Mouse (Mus musculus) T-helper 1 cell (primary cell): ENCODE measurements at regions not wholly inside any gene's neighbourhood (a gene's known extent, or its start where the extent isn't known, plus 50 kb on each side); places are given as distances from the start of the nearest gene placed in this dataset.

ENCODE experiments used
- in situ Hi-C: fragments of 300-600 bp; cut with MboI, MseI; formaldehyde crosslinking; loops from one replicate; pipeline ENCODE4 v1.15.1; 2025; ENCODE audit warnings: high pct_unique_total_duplicates

DNA sequence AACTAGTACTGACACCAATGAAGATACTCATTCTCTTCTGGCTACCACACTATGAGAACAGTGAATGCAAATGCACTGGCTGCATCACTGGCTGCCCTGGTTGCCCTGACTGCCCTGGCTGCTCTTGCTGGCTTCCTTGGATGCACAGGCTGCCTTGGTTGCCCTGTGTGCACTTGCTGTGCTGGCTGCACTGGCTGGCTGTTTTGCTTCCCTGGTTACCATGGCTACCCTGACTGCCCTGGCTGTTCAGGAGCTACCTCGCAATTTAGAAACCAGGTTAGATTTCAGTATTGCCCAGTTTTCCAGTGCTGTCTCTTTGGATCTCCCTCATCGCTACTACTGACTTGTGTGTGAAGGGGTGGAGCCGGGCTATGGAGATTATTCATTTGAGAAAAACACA lies 175.7 kb downstream of the Fat4 start:
- in situ Hi-C loops = no loop called here

GRCm38 (mm10) chr3:39065457-39065856 lies 178.7 kb downstream of the Fat4 start:
- in situ Hi-C loops = no loop called here

DNA sequence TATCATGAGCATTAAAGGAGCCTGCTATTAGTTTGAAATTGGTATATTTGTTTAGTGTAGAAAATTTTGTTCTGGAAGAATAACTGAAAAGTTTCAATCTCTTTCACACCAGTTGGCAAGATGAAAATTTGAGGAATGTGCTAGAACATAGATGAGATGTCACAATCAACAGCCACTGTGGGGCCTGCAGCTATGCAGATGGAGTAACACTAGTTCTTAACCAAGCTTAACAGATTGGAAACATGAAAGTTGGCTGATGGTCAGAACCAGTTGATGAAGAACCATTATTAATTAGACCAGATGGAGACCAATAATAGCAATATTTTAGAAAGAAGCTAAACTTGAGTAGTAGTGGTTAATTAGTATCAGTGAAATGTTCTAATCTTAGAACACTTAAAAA lies 182.3 kb downstream of the Fat4 start:
- in situ Hi-C loops = no loop called here

DNA sequence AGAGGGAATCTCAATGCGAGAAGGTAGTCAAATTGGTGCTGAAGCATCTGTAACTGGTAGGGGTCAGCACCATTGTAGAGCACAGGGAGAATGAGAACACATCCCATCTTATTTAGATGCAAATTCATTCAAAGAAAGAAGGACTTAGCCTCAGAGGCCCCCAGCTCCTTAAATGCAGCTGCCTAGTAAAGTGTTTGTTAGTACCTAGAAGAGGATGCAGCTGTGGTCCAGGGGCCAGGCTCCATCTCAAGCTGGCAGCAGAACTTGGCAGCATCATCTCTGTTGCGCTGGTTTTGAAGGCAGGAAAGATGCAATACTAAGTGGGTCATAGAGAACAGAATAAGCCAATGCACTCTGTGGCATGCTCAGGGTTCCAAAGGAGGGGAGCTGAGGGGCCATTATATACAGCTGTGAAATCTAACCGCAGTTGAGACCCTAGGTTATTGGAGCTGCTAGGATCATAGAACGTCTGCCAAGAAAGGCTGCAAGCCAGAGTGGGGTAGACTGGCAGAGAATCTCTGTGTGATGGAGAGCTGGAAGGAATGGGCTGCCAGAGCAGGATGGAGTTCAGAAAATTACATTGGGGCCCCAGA lies 196.0 kb downstream of the Fat4 start:
- in situ Hi-C loops = no loop called here

DNA sequence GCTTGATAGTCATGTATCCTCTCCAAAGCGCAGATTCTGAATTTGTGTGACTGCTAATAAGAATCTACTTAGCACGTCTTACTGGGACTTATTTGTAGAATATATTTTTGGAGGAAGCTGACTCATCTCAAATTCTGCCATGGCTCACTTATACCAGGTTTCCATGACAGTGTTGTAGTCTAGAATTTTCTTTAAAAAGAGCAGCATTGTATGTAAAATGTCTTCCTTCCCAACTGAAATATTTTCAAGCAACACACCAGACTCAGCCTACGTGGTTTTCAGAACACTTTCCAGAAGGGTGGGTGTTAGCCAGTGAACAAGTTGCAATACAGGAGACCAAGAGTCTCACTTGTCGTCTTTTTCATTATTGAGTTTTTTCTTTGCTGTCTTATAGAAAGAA lies 202.2 kb downstream of the Fat4 start:
- in situ Hi-C loops = no loop called here

- in situ Hi-C loops = no loop called here
Measured at GRCm38 (mm10) chr3:39102324-39102723, 215.6 kb downstream of the Fat4 start.

- in situ Hi-C loops = no loop called here
Measured at GRCm38 (mm10) chr3:39109756-39110392, 223.1 kb downstream of the Fat4 start.

GRCm38 (mm10) chr3:39114056-39114455 lies 227.3 kb downstream of the Fat4 start:
- in situ Hi-C loops = no loop called here

GRCm38 (mm10) chr3:39114826-39115225 lies 228.1 kb downstream of the Fat4 start:
- in situ Hi-C loops = no loop called here

DNA sequence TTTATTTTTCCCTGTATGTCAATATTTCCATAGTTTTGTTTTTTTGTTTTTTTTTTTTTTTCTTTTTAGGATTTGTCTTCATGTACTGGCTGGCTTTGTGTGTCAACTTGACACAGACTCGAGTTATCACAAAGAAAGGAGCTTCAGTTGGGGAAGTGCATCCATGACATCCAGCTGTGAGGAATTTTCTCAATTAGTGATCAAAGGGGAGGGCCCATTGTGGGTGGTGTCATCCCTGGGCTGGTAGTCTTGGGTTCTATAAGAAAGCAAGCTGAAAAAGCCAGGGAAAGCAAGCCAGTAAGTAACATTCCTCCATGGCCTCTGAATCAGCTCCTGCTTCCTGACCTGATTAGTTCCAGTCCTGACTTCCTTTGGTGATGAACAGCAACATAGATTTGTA lies 228.7 kb downstream of the Fat4 start:
- in situ Hi-C loops = no loop called here

DNA sequence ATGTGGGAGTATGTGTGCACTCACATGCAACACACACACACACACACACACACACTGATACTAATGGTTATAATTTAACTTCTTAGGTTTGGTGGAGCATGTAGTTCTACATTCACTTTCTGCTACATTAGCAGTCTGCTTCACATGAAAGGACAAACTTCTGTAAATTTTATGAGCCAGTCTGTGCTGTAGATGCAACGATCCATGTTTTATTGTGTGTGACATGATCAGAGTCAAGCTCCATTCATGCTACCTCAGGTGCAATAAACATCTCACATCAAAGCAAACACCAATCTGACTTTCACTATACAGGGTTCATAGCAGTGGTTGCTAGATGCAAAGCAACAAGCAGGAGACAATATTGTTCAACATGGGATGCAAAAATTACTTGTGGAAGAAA lies 235.5 kb downstream of the Fat4 start:
- in situ Hi-C loops = no loop called here

GRCm38 (mm10) chr3:39130532-39130931 lies 243.8 kb downstream of the Fat4 start:
- in situ Hi-C loops = no loop called here

DNA sequence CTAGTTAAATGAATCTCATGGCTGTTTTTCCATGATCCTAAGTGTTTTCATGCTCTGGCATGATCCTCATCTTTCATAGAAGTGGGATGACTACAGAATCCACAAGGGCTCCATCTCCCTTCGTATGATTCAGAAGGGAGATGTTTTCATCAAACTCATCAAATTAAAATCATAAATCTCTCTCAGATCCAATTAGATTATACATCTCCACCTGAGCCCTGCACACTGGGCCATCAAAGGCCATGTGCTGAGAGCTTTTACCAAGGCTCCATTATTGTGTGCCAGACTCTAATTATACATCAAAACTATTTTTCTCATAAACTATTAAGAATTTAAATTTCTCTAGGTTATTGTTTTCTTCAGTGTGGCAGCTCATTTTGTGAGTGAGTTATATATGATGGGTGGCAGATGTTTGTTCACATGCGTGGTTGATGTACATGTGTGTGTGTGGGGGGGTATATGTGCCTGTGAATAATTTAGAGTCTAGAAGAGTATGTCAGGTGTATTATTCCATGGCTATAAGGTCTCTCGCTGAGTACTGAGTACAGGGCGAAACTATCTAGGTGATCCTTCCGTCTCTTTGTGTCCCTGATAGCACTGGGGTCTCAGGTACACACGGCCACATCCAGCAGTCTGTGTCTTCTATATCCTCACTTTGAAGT lies 278.4 kb downstream of the Fat4 start:
- in situ Hi-C loops = loop anchor here (10.0 kb wide), 1 partner anchor 360 kb away; no protein-coding TSS in a partner anchor

GRCm38 (mm10) chr3:39182646-39183045 lies 295.9 kb downstream of the Fat4 start:
- in situ Hi-C loops = no loop called here

- in situ Hi-C loops = no loop called here
Measured at GRCm38 (mm10) chr3:39195102-39195501, 308.4 kb downstream of the Fat4 start.

DNA sequence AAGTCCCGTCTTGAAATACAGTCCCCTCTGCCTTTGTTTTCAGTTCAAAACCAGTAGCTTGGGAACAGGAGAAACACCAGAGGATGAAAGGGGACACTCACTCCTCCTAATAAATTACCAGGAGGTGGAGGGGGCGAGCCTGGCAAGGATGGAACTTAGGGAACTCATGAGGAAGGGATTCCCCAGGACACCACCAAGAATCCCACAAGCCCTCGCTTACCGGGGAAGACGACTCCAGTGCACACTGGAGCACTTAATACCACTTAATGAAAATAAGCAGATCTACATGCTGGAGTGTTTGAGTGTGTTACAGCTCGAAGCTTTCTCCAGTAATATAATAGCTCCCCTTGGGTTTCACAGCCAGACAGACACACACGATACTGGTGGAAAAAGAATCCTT lies 315.9 kb downstream of the Fat4 start:
- in situ Hi-C loops = no loop called here

DNA sequence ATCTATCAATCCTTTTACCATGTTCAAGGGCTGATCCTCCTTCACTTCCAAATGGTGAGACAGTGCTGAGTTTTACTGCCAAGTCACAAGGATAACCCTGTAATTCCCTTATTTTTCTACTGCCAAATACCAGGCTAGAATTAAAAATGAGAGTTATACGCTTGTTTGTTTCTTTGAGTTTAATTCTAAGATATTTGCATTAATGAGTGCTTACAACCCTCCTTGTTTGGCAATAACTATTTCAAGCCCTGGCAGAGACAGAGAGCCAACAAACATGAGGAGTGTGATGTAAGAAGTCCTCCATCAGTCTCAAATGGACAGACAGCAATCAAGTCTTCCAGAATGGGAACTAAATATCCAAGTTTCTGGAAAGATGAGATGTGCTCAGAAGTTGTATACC lies 321.9 kb downstream of the Fat4 start:
- in situ Hi-C loops = no loop called here

- in situ Hi-C loops = no loop called here
Measured at GRCm38 (mm10) chr3:39209382-39210165, 322.8 kb downstream of the Fat4 start.

DNA sequence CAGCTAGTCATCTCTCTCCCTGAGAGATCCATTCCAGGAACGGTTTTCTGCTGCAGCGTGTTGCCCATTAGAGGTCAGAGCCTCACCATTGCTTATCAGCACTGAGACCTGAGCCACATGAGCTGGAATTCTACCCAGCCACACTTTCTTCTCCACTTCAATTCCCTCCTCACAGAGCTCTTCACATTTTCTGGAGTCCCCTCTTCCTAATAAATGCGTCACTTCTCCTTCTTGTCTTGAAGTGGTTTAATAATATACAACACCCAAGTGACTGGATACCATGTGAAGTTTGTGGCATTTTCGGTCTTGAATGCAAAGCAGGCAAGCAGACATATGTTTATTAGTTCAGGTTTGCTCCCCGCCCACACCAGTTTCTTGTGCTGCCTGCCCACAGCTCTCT lies 324.9 kb downstream of the Fat4 start:
- in situ Hi-C loops = no loop called here

DNA sequence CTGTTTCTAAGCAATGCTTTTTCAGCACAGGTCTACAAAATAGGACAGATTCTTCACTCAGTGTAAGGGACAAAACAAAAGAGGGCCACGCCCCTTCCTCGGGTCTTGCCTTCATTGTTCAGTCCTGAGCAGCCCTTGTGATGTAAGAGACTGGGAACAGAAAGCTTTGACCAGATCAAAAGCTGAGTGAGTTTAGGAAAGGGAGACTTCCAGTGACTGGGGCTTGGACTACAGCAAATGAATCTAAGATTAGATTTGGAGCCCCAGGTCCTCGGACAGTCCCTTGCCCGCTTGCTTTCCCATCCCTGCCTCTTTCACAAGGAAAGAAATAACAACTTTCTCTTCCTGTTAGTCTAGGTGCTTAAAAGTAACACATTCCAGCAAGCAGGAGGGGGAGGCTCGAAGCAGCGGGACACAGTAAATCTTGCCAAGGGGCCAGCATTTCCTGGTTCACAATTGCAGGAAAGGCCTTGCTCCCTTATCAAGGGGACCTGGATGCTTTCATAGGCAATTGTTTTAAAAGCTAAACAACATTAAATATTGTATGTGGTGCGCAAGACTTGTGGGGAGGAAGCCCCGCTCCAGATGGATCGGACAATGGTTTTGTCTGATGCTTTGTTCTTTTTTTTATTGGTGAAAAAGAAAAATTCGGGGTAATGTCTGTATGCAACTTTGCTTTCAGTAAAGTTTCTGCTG lies 333.4 kb downstream of the Fat4 start:
- in situ Hi-C loops = no loop called here

DNA sequence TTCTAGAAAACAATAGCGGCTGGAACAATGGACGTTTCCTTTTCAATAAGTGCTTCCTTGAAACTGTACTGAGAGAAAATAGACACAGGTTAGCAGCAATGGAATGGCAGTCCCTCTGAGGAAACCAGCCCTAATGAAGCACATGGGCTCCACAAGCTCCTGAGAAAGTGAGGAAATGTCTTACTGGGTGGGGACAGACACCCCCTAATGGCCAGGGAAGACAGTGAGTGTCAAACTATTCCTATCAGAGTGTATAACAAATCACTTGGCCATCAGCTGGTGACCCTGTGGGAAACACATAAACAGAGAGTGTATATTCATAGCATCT lies 333.9 kb downstream of the Fat4 start:
- in situ Hi-C loops = no loop called here

GRCm38 (mm10) chr3:39222059-39222458 lies 335.3 kb downstream of the Fat4 start:
- in situ Hi-C loops = no loop called here
